Mouse (Mus musculus): ENCODE data around the gene Fam83e.

The Fam83e gene

DNA sequence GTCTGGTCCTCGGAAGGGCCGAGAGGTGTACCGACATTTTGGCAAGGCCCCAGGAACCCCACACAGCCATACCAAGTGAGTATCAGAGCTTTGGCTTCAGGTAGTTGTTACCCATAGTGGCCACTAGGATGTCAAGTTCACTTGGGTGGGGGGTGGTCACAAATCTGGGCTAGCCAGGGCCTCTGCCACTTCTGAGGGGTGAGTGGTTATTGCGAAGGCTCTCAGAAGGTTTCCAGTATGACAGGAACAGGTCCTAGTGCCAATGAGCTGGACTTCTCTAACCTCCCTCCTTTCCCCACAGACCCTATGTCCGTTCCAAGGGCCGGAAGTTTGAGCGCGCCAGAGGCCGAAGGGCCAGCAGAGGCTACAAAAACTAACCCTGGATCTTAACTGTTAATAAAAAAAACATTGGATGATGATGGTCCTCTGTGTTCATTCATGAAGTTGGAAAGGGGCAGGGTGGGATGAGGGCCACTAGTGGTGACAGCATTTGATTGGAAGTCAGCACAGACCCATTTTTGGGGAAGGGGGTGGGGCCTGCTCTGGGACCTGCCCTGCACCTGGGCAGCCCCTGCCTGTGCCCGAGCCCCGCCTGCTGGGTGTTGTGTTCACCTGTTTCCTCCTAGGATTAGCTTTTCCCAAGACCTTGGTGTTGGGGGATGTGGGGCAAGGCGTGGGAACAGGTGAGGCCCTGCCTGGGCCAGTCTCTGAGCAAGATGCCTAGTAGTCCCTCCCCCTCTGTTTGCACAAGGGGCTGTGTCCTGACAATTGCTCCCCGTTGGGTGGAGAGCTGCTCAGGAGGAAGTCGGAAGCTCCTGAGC, at the start of gene Fam83e:
Gene Fam83e (plus strand): TSS at position 800 of the 821 bp plus-strand sequence.
- in situ Hi-C loops (cut with MboI, MseI) = loop anchor here in 1 of 2 experiments (5.0 kb wide), 1 partner anchor 868 kb away; no protein-coding TSS in a partner anchor

DNA sequence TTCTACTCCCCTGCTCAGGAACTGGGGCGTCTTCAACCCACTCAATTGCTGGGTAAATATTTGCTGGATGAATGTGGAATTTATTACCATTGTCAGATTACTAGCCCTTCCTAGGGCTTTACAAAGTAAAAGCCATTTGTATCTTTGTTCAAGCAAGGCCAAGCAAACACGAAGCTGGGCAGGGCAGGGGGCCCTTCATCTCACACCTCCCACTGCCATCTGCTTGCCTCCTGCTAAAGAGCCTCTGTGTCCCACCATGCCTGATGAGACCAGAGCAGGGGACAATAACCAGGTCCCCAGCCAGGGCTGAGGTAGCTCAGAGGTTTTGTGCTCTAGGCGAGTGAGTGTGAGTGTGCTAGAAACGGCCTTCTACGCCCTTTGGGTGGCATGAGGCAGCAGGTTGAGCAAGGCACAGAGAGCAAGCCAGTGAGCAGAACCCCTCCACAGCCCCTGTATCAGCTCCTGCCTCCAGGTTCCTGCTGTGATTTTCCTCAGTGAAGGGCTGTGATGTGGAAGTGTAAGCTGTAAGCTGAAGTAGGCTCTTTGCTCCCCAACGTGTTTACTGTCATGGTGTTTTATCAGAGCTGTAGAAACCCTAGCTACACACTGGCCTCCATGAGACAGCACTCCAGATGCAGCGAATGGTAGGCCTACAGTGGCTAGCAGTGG, 43.3 kb upstream of the Fam83e start:
- in situ Hi-C loops (cut with MboI, MseI) = no loop called here

DNA sequence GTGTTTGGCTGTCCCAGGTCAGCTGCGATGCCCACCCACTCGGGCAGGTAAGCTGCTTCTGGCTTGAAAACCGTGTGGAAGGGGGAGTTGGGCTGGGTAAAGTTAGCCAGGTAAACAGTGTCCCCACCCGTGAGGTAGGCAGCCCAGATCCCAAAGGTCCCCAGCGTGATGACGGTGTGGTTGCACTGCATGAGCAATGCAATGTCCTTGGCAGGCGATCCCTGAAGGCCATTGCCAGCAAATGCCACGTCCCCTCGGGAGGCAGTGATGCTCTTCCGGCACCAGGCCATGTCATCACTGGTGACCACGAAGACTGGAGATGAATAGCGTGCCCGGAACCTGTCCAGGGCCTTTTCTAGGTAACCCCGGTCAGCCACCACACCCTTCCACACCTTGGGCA, 42.5 kb upstream of the Fam83e start:
- in situ Hi-C loops (cut with MboI, MseI) = no loop called here

DNA sequence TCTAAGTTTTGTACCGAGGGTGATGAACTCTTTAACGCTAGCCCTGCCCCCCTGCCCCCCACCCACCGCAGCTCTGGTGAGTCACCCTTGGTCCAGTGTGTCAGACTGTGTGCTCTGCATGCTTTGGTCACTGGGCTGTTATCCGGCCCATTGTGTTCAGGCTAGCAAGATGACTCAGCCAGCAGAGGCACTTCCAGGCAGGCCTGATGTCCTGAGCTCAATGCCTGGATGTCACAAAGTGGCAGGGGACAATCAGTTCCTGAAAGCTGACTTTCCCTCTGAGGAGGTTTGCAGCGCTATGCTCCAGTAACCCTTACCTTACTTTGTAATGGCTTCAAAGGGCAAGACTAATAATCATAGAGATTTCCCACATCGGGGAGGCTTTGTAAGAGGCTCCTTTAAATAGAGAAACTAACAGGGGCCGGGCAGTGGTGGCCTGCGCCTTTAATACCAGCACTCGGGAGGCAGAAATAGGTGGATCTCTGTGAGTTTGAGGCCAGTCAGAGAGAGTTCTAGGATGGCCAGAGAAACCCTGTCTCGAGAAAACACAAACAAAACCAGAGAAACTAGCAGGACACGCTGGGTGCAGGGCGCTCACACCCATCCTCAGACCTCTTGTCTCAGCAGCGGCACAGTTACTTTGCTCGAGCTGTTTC, 40.9 kb upstream of the Fam83e start:
- in situ Hi-C loops (cut with MboI, MseI) = no loop called here

DNA sequence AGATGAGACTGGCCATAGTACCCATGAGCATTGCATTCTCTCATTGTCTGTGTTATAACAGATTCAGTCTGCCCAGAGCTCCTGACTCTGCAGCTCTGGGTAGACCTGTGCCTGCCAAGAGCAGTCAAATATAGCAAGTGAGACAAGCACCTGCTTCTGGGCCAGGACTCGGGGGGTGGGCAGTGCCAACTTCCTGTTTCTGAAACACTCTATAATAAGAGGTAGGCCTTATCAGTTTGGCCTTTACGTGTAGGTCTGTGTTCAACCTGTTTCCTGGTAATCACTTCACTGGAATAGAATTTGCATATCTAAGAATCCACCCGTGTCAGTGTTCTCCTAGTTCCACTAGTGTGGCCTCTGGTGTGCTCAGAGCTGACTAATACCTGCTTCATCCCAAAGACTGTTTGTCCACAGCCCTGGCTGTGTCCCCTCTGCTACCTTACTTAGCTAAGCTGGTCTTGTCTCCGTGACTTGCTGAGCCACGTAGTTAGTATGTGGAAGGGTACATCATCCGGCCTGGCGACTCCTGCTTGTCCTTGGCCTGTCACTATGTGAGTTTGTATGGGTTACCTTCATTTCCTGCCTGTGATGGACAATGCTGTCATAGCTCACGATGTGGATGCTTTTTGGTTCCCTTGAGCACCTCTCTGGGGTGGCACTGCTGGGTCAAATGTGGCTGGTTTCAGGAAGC, 39.8 kb upstream of the Fam83e start:
- in situ Hi-C loops (cut with MboI, MseI) = no loop called here

DNA sequence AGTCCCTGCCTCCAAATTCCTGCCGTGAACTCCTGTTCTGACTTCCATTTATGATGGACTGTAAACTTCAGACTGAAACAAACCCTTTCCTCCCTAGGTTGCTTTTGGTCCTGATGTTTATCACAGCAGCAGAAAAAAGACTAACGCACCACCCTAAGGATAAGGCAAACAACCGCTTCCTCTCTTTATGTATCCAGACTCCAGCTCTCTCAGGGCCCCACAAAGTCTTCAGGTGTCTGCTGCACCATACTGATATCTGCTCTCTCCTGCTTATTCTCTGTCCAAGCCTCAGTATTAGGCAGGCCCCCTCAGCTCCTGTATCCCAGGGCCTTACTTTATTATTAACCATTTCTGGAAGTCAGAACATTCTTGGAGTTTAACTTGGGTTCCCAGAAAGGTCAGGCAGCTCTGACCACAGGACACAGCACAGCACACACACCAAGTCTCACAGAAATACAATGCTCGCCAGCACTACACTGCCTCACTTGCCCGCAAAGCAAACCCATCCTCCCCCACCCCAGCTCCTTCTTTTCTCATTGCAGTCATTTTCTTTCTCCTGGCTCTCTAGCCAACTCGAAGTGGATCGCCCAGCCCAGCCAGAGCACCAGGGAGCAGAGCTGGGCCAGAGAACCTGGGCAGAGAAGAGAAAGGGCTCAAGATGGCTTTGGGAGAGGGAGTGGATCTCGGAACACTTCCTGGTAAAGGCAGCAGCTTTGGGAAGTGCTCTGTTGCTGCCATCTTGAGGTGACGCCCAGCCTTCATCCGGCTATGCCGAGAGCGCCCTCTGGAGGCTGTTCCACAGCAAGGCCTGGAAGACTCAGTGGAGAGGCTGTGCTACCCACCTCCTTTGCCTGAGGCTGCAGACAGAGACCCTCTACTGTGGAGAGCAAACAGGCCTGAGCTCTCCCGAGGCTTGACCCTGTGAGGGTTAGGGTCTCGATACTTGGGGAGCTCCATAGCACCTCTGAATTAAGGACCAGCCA, 38.6 kb upstream of the Fam83e start:
- in situ Hi-C loops (cut with MboI, MseI) = no loop called here

DNA sequence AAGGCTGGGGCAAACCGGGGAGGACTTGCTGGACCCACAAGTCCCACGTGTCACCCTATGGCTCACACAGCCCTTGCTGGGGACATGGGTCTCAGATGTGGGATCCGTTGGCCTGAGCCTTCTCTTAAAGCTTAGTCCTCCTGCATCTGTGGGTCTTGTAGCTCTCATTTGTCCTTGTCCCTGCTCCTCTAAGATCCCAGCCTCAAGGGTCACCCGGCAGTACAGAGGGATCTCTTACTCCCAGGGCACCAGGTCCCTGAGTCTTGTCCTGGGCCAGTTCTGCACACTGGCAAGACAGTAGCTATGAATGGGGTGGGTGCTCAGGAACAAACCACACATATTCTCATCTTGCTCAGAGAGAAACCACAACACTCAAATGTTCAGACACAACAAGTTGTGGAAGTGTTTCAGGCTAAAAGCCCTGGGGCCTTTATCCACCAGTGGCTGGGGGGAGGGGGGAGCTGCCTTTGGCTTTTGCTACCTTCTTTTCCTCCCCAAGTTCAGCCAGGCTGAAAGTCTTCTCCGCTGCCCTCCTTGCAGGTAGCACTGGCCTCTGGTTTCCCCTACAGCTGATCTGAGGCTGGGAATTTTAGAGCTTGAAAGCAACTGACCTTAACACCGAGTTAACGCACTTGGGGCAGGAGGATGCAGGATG, 37.5 kb upstream of the Fam83e start, which contains the start of gene Ntn5:
Gene Ntn5 (plus strand): TSS at position 627 of the 655 bp plus-strand sequence.
- in situ Hi-C loops (cut with MboI, MseI) = no loop called here

DNA sequence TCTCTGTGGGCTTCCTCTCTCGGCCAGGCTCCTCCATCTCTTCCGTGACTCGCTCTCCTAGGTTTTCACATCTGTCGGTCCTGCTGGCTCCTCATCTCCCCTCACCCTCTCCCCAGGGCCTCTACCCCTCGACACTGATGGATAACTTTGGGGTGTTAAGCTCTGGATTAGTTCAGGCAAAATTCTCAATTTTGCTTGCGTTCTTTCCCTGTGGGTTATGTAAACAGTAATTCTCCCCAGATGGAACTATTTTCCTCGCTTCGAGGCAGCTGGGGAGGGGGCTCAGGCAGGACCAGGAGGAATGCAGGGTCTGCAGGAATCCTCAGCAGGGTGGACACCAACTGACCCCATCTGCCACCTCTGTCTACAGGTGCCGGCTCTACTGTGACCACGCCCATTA, 35.2 kb upstream of the Fam83e start:
- in situ Hi-C loops (cut with MboI, MseI) = no loop called here

DNA sequence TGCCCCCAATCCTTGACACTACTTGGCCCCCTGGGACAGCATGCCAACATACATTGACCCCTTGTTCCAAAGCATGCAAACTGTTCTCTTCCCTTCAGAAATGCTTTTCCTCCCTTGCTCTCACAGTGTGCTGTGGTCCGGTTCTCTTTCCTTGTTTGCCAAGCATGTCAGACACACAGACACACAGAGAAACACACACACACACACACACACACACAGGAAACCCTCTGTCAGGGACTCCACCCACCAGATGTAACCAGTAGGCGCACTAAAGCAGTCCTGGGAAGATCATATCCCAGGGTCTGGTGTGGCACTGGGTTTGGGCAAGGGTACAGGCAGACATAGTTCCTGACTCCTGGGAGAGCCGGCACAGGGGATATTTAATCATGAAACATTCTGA, 34.2 kb upstream of the Fam83e start:
- in situ Hi-C loops (cut with MboI, MseI) = no loop called here

DNA sequence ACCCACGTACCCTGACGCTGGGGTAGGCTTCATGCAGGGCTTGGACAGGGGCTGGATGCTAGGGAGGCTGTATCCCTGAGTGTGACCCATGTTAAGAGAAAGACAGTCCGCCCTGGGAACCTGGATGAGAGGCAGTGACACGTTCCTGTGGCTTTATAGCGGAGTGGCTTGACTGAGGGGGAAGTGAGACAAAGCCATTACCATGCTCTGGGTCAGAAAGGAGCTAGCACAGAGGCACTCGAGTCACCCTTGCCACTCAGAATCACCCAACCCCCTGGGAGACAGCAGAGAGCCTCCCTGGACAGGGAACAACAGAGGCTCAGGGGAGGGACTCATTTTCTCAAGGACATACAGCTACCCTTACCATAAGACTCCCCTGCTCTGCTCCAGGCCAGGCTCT, 31.9 kb upstream of the Fam83e start:
- in situ Hi-C loops (cut with MboI, MseI) = no loop called here

DNA sequence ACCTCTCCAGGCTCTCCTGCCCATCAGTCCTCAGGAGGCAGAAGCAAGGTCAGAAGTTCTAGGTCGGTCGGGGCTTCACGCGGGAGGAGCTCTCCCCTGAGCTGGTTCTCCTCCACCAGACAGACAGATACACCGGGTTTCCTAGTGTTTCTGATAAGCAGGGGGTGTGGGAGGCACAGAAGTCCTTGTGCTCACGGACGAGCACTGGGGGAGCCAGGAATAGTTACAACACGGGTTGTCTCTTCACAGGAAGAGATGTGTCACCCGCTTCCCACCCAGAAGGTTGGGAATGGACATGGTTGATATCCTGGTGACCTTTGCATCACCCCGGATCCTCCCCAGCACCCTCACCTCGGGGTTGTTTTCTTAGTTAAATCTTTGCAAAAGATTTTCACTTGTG, 31.2 kb upstream of the Fam83e start:
- in situ Hi-C loops (cut with MboI, MseI) = no loop called here

DNA sequence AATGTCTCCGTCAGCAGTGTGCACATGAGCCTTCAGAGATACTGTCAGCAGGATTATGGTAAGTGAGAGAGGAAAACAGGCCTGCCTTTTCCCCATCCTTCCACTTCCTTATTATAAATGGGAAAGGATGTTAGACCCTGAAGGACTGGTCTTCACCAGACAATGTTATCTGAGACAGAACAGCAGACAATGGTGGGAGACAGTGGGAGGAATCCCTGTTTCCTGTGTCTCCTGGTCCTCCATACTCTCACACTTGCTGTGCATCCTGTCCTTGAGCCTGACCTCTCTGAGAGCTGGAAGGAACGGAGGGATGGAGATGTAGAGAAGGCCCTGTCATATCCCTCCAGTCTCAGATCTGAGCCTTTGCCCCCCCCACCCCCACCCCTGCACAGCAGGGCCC, 28.6 kb upstream of the Fam83e start:
- in situ Hi-C loops (cut with MboI, MseI) = no loop called here

DNA sequence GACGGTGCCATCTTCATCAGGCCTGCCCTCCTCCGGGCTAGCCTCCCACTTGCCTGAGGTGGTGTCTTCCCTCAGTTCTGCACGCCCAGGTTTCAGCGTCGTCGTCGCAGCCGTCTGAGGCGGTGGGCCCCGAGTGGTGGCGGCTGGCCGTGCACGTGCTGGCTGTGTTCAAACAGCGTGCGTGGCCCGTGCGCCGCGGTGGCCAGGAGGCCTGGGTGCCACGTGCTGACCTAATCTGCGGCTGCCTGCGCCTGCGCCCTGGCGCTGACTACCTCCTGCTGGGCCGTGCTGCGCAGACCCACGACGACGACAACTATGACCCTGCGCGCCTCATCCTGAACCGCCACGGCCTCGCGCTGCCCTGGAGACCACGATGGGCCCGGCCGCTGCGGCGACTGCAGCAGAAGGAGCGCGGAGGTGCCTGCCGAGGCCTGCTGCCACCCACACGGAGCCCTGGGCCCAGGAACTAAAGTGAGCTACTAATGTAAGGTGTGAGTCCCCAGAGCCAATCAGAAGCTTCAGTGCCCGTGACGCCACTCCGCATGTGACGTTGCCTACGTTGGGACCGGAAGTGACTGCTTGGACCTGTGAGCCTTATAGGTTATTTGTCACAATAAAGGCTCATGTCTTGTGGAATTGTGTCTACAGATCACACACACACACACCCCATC, 27.0 kb upstream of the Fam83e start, which contains the start of gene Sec1:
Gene Sec1 (minus strand): TSS at position 482 of the 671 bp plus-strand sequence.
- in situ Hi-C loops (cut with MboI, MseI) = no loop called here

DNA sequence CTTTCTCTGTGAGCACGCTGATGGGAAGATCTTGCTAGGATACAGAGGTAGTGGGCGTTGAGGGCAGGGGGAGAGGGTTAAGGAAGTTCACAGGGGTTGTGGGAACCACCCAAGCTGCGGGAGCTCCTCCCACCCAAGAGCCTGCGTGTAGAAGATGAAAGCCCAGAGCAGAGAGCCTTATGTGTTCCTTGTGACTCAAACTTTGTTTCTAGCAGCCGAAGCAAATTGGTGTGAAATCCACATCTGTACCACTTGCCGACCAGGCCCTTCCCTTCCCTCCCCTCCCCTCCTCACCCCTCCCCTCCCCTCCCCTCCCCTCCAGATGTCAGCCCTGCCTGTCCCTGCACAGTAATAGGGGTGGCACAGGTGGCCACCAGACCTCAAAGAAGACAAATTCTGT, 25.9 kb upstream of the Fam83e start:
- in situ Hi-C loops (cut with MboI, MseI) = no loop called here

DNA sequence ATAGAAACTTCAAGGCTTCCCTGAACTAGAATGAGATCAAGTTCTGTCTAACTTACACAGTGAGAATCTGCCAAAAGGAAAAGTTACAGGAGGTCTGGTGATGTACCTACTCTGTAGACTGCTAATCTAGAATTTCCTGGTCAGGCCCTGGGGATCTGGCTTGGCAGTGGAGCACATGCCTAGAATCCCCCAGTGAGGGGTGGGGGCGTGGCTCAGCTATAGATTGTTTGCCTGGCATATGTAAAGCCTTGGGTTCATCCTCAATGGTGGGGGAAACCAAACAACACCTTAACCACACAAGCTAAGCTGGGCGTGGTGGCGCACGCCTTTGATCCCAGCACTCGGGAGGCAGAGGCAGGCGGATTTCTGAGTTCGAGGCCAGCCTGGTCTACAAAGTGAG, 23.1 kb upstream of the Fam83e start:
- in situ Hi-C loops (cut with MboI, MseI) = no loop called here

DNA sequence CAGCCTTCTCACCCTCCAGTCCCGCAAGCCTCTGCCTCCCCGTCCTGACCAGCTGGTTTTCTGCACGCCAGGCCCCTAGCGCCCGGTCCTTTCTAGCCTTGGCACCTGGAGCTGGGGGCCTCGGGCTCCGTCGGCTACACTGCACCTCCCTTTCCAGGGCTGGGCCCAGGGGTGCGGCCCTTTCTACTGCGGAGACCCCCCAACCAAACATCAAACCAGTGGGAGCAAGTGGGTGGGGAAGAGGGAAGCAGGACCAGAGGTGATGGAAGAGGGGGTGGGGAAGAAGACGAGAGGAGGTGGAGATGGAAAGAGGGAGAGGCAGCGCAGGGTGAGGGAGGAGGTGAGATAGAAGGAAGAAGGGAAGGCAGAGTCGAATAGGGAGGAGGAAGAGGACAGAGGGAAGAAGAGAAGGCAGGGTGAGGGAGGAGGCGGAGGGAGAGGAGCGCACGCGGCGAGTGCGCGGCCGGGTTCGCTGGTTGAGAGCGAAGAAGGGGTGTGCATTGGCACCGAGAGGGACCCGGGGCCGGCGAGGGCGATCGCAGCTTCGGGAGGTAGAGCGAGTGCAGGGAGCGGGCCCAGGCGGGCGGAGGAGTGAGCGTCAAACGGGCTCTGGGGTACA, 21.4 kb upstream of the Fam83e start, which contains the start of gene Car11:
Gene Car11 (plus strand): TSS at position 321 of the 619 bp plus-strand sequence.
- in situ Hi-C loops (cut with MboI, MseI) = no loop called here

DNA sequence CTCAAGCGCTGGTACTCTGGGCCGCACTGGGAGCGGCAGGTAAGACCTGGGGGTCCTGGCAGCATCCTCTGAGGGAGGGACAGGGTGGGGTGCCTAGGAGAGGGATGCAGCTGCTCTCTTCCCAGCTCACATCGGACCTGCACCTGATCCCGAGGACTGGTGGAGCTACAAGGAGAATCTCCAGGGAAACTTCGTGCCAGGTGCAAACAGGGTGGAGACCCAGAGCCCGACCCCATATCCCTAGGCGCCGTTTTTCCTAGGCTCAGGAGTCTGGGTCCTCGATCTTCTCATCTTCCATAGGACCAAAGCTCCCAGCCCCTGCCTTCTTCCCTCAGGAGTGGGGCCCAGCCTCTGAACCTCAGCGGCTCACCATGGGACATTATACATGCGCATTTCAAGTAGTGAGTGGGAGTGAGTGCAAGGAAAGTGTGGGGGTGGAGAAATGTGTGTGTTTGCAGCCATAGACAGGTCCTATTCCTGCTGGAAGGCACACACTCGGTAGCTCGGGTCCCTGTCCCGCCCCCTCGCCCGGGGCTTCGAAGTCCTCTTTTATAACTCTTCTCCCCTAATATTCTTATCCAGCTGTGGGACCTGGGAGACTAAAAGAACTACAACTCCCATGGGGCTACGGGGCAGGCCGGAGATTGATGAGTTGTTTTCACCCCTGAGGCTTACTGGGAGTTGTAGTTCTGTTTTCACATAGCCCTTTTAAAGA, 20.6 kb upstream of the Fam83e start:
- in situ Hi-C loops (cut with MboI, MseI) = no loop called here

DNA sequence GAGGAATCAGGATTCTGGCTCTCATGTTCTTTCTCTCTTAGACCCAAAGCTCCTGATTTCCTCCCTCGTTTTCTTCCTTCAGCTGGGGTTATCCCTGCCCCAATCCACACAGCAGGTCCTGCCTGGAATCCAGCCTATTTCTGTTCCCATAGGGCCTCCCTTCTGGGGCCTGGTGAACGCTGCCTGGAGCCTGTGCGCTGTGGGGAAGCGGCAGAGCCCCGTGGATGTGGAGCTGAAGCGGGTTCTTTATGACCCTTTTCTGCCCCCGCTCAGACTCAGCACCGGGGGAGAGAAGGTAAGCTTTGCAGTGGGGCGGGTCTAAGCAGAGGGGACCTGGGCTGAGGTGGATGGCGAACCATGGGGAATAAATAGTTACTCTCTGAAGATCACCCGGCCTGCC, 19.9 kb upstream of the Fam83e start:
- in situ Hi-C loops (cut with MboI, MseI) = no loop called here
